Mouse (Mus musculus) splenic B cell, adult 2 months (primary cell): ENCODE results near the gene Pla2g4b.

Experiments
- DNase-seq: peaks from one replicate; pipeline ENCODE4 v3.0.0-alpha.2; 2011; ENCODE audit warnings: low read depth, low spot score
- H3K27me3 ChIP-seq: 2 replicates; pipeline ENCODE4 v1.6.1; 2012; ENCODE audit warnings: mild to moderate bottlenecking, low read length, moderate library complexity, mixed read lengths; ENCODE audit not compliant: control insufficient read depth, poor library complexity, insufficient read depth, severe bottlenecking
- H3K36me3 ChIP-seq: 2 replicates; pipeline ENCODE4 v1.6.1; 2012; ENCODE audit warnings: mild to moderate bottlenecking, low read length, moderate library complexity, mixed read lengths; ENCODE audit not compliant: control insufficient read depth, poor library complexity, insufficient read depth, severe bottlenecking

The Pla2g4b gene

DNA sequence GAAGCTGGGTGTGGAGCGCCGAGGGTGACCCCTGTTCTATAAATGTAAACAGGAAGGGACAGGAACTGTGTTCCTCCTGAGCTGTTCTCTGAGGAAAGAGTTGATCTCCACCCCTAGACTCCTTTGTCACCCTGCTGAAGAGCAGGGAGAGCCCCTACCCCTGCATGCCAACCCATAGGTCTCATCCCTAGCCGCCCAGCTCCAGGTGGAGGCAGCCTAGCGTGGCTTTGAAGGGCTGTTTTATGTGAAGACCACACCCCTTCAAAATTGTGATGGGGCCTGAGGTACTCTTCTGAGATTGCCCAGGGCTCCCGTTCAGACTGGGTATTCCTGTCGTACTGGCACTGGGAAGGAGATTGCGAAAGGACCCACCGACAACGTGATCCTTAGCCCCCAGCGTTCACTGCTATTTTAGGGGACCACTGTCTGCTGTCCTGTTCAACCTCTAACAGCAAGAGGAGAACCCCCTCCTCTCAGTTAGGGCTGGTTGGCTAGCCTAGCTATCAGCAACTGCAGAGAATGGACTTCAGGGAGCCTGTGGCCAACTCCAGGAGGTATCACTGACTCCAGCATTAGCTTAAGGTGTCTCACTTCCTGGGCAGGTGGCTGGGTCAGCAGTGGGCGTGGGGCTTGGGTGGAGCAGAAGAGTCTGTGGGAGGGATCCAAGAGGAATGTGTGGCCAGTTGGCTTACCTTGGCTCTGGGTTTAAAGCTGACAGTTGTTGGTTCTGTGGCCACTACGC, at the start of gene Pla2g4b:
Gene Pla2g4b (plus strand): TSS at position 692 of the 742 bp plus-strand sequence.
- no peak for DNase-seq
- H3K27me3 ChIP-seq = no peaks in the 10 kb centered on the region
- H3K36me3 ChIP-seq = no peaks in the 10 kb centered on the region; the same call in none of the 2 replicates

DNA sequence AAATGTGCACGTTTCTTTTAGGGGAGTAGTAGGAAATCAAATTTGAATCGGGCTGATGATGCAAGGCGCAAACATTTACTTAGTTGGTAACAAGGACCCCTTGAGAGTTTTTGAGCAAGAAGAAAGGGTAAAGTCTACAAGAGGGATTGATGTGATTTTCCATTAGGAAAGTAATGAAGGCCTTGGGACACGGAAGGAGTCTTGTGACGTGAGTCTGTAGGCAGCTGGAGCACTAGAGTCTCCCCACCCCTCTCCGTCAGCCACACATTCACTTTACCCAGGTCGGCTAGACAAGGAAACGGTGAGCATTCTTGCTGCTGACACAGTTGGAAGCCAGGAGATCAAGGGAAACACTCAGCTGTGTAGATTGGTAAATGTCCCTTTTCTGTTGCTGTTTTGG, 47.3 kb upstream of the Pla2g4b start:
- DNase-seq = no peak
- Histone ChIP-seq H3K27me3 (no peaks in the 10 kb centered on the region), H3K36me3 (0 out of 2 replicates have a peak, but pooled peaks cover 2% of the 10 kb centered on the region)

DNA sequence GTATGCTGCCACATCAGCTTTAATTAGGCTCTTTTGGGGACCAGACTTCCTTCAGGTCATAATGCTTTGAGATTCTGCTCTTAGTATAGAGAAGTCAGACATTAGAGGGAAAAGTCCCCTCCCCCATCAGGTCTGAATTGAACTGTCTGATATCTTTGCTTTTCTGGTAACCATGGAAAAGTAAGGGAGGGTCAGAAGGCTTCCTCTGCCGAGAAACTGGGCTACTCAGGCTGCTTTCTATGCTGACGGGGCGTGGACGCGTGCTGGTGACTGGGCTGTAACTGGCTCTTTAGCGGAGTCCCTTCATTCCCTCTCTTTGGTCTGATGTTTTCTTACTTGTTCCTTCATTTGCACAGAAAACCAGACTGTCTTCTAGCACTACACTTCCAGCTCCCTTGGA, 46.8 kb upstream of the Pla2g4b start:
- H3K36me3 ChIP-seq = 0 out of 2 replicates have a peak, but pooled peaks cover 2% of the 10 kb centered on the region

DNA sequence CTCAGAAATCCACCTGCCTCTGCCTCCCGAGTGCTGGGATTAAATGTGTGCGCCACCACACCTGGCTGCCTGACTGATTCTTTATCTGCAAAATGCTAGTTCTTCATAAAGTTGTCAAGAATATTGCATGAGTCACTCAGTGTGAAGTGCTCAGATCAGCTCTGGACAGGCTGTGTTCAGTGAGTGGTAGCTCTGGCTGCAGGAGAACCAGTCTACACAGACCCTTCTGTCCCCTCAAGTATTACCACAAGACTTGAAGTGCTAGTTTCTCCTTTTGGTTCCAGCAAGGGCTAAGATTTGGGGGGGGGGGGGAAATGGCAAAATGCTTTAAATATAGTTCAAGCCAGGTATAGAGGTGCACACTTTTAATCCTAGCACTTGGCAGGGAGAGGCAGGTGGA, 45.8 kb upstream of the Pla2g4b start:
- no peaks in the 10 kb centered on the region for H3K27me3 ChIP-seq
- DNase-seq = no peak
- H3K36me3 ChIP-seq = 0 out of 2 replicates have a peak, but pooled peaks cover under 1% of the 10 kb centered on the region

More for the DNA sequence above, 46.8 kb upstream of the Pla2g4b start:
- no peak for DNase-seq
- H3K27me3 ChIP-seq = no peaks in the 10 kb centered on the region

DNA sequence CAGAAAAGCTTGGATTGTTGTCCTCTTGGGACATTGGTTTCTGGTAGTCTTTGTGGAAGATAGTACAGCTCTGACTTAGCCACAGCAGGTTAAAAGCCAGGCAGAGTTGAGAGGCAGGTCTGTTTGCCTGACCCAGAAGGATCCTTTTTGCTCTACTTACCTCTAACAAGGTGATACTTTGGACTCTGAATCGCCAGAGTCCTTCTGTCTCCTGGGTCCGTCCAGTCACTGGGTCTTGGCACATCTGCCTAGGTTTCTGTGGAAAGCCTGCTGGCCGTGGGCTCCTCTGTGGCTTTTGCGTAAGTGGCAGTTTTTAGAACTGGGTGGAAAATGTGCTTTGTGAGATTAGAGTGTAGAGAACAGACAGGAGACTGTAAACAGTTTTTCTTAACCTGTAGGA, 44.3 kb upstream of the Pla2g4b start:
- DNase-seq = no peak
- no peaks in the 10 kb centered on the region for H3K36me3 ChIP-seq
- H3K27me3 ChIP-seq = no peaks in the 10 kb centered on the region

DNA sequence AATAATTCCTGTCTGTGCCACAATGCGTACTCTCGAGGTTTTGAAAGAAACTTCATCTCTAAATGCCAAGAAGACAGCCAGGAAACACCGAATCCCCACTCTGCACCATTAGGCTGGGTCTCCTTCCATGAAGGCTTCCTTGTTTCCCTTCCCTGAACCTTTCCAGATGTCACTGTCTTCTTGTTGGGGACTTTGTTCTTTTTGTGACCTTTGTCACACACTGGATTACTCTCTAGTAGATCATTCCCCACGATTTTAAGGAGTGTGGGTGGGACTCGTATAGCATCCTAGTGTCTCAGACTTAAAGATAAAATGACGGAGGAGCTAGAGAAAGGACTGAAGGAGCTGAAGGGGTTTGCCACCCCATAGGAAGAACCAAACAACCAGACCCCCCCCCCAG, 42.3 kb upstream of the Pla2g4b start:
- no peak for DNase-seq
- Histone ChIP-seq H3K27me3 (no peaks in the 10 kb centered on the region), H3K36me3 (no peaks in the 10 kb centered on the region)

DNA sequence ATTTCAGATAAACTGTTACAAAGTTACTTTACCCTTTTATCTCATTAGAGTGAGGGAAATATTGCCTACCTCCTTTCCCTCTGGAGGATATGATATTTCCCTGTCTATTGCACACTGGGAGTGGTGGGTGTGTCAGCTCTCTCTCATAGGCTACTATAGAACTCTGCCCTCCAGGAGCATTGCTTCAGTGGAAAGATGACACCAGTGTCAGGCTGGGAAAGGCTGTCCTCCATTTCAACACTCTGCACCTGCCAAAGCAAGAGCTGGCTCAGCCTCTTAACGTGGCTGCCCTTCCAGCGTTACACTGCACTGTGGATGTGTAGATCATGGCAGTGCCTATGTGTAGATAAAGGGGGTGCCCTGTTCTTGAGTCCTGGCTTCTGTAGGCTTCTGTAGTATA, 40.9 kb upstream of the Pla2g4b start:
- H3K27me3 ChIP-seq = no peaks in the 10 kb centered on the region
- DNase-seq = no peak
- no peaks in the 10 kb centered on the region for H3K36me3 ChIP-seq

DNA sequence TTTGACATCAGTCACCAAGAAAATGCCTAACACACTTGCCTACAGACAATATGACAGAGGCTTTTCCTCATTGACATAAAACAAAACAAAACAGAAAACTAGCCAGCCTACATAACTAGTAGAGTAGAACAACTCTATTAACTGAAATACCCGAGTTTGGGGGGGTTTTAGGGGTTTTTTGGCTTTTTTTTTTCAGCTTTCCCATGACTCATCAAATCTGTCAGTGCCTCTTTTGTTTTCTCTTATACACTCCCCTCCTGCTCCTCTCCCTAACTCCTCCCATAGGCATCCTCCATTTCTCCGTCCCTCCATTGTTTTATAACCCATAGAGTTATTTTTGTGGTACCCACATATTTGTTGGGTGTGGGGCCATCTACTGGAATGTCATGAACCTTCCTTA, 39.7 kb upstream of the Pla2g4b start:
- no peak for DNase-seq
- Histone ChIP-seq H3K27me3 (no peaks in the 10 kb centered on the region), H3K36me3 (no peaks in the 10 kb centered on the region; the same call in 1 of the 2 replicates)

DNA sequence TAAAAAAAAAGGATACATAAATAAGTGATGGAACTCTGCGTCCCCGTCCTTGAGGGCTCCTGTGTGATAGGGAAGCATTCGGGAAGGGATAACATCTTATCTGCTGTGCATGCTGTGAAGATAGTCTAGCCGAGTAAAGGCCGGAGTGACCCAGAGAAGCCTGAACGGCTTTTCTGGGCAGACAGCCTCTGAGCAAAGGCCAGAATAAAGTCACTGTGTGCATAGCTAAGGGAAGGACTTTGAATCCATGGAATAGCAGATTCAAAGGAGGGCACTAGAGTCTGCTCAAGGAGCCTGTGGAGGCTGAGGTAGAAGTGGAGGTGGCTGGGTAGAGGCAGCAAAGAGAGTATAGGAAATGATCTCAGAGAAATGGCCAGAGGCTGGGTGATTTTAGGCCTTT, 38.4 kb upstream of the Pla2g4b start:
- Histone ChIP-seq H3K36me3 (no peaks in the 10 kb centered on the region; the same call in 1 of the 2 replicates), H3K27me3 (no peaks in the 10 kb centered on the region)
- no peak for DNase-seq

DNA sequence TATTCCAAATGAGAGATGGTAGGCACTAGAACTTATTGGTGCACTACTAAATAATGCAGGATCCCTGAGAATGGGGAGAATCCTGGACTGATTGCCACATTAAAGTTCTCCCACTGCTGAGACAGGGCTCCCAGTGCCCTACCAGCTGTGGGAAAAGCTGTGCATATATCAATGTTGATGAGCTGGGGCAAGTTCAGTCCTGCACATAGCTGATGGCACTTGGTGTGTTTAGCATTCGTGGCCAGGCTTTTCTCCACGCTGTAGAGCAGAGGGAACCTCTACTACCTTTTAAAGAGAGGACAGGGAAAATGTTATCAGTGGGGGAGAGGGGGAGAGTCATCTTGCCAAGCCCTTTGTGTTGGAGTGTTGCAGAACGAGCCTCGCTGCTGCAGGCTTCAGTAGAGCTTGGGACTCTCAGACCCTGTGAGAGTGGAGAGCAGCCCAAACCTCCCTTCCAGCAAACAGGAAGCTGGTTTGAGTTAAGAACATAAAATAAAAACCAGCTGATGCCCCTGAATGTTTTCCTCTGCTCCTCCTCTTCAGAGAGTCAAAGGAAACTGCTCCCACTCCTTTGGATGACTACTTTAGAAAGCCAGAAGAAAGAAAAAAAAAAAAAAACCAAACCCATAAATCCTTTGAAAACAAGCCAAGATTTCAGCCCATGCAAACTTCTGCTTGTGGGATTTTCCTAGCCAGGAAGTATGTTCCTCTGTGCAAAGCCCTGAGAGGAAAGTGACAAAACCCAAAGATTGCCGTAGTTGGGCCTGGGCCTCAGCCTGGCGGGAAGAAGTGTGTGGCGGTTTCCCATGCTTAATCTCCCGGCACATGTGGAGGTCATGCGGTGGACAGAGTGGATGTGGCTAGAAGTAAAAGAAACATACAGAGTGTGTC, 37.6 kb upstream of the Pla2g4b start:
- Histone ChIP-seq H3K36me3 (no peaks in the 10 kb centered on the region; the same call in 1 of the 2 replicates), H3K27me3 (no peaks in the 10 kb centered on the region)
- no peak for DNase-seq

DNA sequence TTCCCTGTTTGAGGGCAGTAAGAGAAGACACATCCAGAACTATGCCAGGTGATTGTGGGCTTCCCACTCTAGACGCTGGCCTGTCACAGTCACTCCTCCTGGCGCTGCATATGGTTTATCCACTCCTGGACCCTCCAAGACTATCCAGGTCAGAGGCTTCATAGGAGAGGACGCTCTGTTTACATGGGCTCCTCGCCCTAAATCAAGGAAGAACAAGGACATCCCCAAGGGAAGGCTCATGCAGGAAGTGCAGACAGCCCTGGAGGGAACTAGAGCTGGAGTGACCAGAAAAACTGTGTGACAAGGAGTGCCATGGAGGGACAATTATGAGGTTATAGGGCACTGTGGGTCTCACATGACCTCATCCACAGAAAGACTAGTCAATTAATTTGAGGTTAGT, 35.9 kb upstream of the Pla2g4b start:
- DNase-seq = no peak
- Histone ChIP-seq H3K36me3 (no peaks in the 10 kb centered on the region; the same call in 1 of the 2 replicates), H3K27me3 (no peaks in the 10 kb centered on the region)

DNA sequence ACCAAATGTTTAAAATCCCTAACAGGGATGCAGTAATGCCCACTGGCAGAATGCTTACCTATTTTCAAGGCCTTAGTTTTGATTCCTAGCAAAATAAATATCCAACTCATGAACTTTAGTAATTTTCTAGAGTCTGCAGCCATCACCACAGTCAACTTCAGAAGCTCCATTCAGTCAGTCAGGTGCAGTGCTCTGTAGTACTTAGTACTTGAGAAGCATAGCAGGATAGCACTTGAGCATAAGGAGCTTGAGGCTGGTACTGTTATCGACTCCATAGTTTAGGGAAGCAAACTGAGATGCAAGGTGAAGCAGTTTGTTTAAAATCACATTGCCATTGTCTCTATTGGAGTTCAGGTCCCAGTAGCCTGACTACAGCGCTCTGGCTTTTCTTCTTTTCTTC, 33.5 kb upstream of the Pla2g4b start:
- Histone ChIP-seq H3K27me3 (no peaks in the 10 kb centered on the region), H3K36me3 (no peaks in the 10 kb centered on the region; the same call in 1 of the 2 replicates)
- DNase-seq = no peak

DNA sequence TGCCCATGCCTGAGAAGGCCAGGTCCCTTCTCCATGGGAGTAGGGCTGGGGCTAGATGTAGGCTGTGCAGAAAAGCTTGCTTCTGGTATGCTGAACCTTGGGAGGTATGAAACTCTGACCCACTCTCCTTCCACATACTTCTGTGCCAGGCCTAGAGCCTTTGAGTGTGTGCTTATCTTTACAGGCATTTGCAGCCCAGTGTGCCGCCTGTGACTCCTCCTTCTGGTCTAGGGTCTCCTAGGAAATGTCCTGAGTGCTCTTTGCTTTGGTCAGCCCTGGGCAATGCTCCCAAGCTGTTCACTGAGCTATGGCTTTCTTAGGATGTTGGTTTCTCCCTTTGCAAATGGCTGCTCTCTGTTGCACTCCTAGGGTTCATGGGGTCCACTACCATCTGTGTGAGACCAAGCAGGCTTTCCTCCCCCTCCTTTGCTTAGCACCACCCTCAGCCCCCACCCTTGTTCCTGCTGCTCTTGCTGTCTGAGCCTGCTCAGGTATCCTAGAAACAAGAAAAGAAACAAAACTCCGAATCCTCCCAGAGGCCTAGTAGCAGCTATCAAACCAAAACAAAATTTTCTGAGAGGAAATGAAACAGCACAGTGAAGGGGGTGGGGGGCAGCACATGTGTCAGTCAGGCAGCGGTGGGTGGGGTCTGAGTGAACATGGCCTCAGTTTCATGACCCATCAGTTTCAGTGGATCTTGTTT, 32.2 kb upstream of the Pla2g4b start:
- DNase-seq = no peak
- no peaks in the 10 kb centered on the region for H3K27me3 ChIP-seq
- no peaks in the 10 kb centered on the region; the same call in 1 of the 2 replicates for H3K36me3 ChIP-seq

DNA sequence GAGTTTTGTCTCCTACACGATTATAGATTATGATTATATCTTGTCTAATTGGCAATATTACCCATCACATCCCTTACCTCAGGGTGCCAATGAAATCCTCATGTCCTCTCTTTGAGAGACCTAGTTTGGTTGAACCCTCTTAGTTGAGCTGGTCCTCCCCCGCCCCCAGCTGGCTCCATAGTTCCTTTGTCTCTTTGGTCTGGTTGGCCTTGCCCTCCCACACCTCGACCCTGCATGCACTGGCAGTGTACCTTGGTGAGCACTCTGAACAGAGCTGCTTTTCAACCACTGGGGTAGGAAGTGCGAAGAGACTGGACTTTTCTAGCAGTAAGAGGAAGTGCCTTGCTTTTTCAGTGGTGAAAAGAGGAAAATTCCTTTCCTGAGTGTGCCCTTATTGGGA, 31.3 kb upstream of the Pla2g4b start:
- Histone ChIP-seq H3K27me3 (no peaks in the 10 kb centered on the region), H3K36me3 (peaks cover 2% of the 10 kb centered on the region)
- DNase-seq = no peak
